Mouse (Mus musculus): ENCODE data around the gene Foxn3. TPM values are rescaled to one million over a fixed set of nuclear protein-coding genes. Genes with fewer than 3 reads are reported as not detected.

The Foxn3 gene
- polyA plus RNA-seq, 1 experiment from 2014 or later: 15.7 TPM

DNA sequence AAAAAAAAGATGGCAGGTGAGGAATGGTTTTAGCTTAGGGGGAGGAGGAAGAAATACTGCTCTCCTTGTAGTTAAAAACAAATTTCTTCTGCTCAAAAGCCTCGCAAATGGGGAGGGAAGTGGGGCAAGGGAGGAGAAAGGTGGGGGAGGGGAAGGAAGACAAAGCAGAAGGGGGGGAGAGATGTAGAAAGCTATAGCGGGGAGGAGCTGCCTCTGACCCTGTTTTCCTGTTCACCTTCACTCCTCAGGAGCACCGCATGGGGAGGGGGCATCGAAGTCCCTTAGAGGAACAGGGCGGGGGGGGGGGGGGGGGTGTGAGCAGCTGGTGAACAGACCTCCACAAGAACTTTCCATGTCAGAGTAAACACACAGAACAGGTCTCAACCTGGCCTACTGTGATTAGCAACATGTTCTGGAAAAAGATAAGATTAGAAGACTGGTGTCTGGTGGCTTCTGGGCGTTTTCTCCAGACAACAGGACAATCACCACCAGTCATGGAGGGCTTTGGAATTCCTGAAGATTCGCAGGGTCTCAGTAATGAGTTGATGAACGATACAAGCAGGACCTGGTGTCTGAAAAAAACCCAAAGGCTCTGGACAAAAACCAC lies 231.9 kb downstream of the Foxn3 start:
- no peak for DNase-seq (ENCODE audit: low read depth, low spot score)
- no peak for TF ChIP-seq CTCF (IDR thresholded peaks at IDR 0.05)
- no peak for ATAC-seq
- CTCF ChIA-PET: interaction anchor here (1.2 kb wide), 1 partner anchor 10 kb away, joined by 3 read pairs; no protein-coding TSS in a partner anchor
- H3K27me3 ChIP-seq: no peaks in the 10 kb centered on the region
- POLR2A ChIA-PET: interaction anchor here (1.5 kb wide), 1 partner anchor 10 kb away, joined by 5 read pairs; no protein-coding TSS in a partner anchor
- in situ Hi-C loops (cut with MboI; ENCODE audit: low pct_unique_long_range_greater_than_20kb): no loop called here

DNA sequence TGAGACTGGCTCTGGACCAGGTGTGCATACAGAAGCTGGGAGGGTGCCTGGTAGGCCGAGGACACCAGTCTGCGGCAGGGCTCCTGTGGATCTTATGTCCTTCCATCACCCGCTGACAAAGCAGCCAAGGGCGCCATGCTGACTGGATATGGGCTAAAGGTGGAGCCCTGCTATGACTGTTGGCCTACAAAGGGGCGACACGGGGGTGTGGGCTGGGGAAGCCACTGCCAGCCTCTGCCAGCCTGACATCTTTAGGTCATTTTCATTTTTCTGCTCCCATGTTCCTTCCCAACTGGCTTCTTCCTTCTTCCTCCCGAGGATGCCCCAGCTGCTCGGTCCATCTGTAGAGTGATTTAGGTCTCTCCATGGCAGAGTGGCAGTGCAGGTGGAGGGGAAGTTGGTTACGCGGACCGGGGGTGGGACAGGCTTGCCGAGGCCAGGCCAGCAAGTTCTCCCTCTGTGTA lies 232.5 kb downstream of the Foxn3 start:
- no peak for DNase-seq (ENCODE audit: low read depth, low spot score)
- ChIA-PET POLR2A (interaction anchor here (0.6 to 1.5 kb wide), 2 partner anchors 9 to 17 kb away, joined by 4 to 5 read pairs; no protein-coding TSS in a partner anchor), CTCF (no interaction called here)
- no peaks in the 10 kb centered on the region for H3K27me3 ChIP-seq
- TF ChIP-seq CTCF (IDR thresholded peaks at IDR 0.05): no peak
- ATAC-seq: no peak
- in situ Hi-C loops (cut with MboI; ENCODE audit: low pct_unique_long_range_greater_than_20kb): no loop called here

DNA sequence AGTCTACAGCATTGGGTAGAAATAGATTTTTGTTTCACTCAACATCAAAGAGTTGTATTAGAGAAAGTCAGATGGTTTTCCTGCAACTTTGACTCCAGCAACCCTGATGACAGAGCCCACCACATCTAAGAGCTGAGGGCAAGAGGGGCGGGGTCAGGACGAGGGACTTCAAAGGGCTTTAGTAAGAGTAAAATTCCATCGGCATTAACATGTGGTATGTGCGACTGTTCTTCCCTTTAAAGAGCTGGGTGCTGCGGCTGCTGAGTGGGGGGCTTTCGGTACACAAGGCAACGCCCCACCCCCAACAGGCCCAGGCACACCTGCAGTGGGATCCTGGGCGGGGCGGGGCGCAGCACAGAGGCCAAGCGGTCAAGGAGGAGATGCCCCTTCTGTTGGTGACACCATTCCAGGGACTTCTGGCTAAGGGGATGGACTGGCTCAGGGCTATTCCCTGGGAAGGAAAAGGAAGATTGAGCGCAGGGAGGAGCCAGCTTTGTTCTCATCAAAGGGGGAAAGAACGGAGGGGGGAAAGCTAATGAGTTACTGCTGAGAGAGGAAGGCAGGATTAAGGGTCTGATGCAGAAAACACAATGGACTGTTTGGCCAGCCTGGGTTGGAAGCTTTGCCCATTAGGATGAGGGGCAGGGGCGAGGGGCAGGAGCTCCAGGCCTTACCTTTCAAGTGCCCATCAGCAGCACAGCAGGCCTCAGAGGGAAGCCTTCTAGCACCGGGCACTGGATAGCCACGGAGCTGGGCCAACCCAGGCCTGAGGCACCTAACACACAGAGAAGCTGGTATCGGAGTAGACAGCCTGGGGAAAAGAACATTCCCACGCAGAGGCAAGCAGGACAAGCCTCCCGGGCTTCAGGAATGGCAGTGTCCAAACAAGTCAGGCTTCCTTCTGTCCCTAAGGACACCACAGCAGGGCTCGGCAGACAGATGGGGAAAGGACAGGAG lies 233.8 kb downstream of the Foxn3 start:
- ChIA-PET CTCF (no interaction called here), POLR2A (no interaction called here)
- no peak for DNase-seq (ENCODE audit: low read depth, low spot score)
- in situ Hi-C loops (cut with MboI; ENCODE audit: low pct_unique_long_range_greater_than_20kb): no loop called here
- no peak for ATAC-seq
- no peaks in the 10 kb centered on the region for H3K27me3 ChIP-seq
- TF ChIP-seq CTCF (IDR thresholded peaks at IDR 0.05): no peak

DNA sequence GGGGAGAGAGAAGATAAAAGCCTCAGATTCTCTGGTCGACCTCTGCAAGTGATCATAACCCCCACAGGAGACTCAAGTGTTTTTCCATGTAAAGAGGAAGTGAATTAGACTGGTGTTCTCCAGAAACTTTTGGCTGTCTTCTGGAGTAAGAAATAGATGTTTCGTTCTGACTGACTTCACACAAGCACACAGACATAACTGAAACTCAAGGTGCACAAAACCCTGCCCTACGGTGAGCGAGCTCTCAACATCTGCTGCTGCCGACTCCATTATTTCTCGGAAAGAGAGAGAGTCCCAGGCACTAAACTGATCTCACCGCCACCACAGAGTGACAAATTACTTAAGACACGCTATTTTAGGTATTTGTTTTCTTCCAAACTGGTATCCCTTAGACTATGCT lies 237.2 kb downstream of the Foxn3 start:
- ChIA-PET POLR2A (interaction anchor here (1.2 kb wide), 1 partner anchor 9 kb away, joined by 3 read pairs; no protein-coding TSS in a partner anchor), CTCF (no interaction called here)
- in situ Hi-C loops (cut with MboI; ENCODE audit: low pct_unique_long_range_greater_than_20kb): no loop called here
- no peak for TF ChIP-seq CTCF (IDR thresholded peaks at IDR 0.05)
- H3K27me3 ChIP-seq: no peaks in the 10 kb centered on the region
- DNase-seq (ENCODE audit: low read depth, low spot score) (no peak), ATAC-seq (no peak)

DNA sequence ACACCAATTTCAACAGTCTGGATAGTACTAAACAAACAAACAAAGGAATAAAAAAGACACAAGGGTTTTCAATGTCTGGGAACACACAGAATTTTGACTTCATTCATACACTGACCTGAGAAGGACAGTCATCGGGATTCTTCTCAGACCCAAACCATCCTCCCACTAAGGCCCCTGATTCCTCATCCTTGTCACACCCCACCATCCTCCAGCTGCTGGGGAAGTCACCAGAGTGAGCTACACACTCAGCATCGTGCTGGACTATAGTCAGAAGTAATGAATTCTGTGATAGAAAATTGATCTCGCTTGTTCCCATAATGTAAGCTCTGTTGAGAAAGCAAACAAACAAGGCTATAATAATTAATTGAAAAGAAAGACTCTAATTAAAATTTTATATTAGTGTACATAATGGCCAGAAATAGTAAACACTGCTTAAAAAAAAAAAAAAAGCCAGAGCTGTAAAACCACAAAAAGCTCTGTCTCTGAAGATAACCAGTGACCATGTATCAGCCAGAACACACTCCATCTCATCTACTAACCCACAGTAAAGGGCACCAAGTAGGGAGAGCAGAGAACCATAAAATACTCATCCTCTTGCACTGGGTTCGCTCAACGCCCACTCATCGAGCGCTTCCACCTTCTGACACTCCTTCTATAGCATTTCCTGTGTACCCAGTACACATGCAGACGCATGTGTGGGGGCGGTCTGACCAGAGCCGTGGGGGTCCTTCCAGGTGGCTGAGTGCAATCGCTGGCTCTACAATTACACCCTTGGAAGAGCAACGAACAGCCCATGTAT lies 241.6 kb downstream of the Foxn3 start:
- CTCF ChIA-PET: interaction anchor here (0.9 kb wide), 1 partner anchor 10 kb away, joined by 3 read pairs; no protein-coding TSS in a partner anchor
- H3K27me3 ChIP-seq: no peaks in the 10 kb centered on the region
- TF ChIP-seq CTCF (IDR thresholded peaks at IDR 0.05): no peak
- no peak for ATAC-seq
- POLR2A ChIA-PET: interaction anchor here (1.5 kb wide), 1 partner anchor 10 kb away, joined by 5 read pairs; no protein-coding TSS in a partner anchor
- in situ Hi-C loops (cut with MboI; ENCODE audit: low pct_unique_long_range_greater_than_20kb): no loop called here
- no peak for DNase-seq (ENCODE audit: low read depth, low spot score)

DNA sequence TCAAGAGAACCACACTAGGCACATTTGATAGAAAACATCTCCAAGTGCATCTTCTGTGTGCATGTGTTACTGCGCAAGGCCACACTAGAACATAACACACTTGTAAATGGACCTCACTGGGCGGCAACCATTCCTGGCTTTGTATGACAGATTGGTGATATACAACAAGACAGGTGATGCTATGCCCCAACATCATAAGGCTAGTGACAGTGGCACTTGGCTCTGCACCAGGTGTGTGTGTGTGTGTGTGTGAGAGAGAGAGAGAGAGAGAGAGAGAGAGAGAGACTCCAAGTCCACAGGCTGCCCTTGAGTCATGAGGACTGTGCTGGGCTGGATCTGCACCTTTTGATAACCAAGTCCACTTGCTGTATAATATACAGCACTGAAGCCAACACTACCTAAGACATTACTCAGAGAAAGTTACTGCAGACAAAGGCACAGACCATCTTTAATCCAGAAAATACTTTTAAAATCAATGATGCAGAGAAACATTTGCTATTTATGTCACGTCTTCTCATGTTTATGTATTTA lies 242.4 kb downstream of the Foxn3 start:
- ChIA-PET POLR2A (interaction anchor here (1.5 kb wide), 1 partner anchor 11 kb away, joined by 5 read pairs; no protein-coding TSS in a partner anchor), CTCF (interaction anchor here (0.9 to 2.0 kb wide), 2 partner anchors 11 kb away, joined by 3 to 5 read pairs; no protein-coding TSS in a partner anchor)
- no peak for ATAC-seq
- in situ Hi-C loops (cut with MboI; ENCODE audit: low pct_unique_long_range_greater_than_20kb): no loop called here
- DNase-seq (ENCODE audit: low read depth, low spot score): no peak
- no peak for TF ChIP-seq CTCF (IDR thresholded peaks at IDR 0.05)
- no peaks in the 10 kb centered on the region for H3K27me3 ChIP-seq

DNA sequence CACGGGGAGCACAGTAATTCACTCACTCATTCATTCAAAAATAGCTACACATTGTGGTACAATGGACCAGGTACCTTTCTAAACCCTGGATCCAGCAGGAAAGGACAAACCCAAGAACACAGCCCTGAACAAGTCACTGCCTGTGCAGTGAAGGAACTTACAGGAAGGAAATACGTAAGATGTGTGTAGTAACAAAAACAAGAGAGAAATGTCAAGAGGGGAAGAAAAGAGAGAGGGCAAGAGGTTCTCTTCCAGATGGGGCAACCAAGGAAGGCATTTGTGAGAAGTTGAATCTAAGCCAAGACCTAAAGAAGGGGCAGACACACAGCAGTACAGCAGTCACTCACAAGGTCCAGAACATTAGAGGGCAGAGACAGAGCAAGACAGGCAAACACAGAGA lies 243.5 kb downstream of the Foxn3 start:
- POLR2A ChIA-PET: no interaction called here
- no peak for TF ChIP-seq CTCF (IDR thresholded peaks at IDR 0.05)
- CTCF ChIA-PET: interaction anchor here (2.0 kb wide), 1 partner anchor 13 kb away, joined by 5 read pairs; no protein-coding TSS in a partner anchor
- ATAC-seq (no peak), DNase-seq (ENCODE audit: low read depth, low spot score) (no peak)
- in situ Hi-C loops (cut with MboI; ENCODE audit: low pct_unique_long_range_greater_than_20kb): no loop called here
- no peaks in the 10 kb centered on the region for H3K27me3 ChIP-seq

DNA sequence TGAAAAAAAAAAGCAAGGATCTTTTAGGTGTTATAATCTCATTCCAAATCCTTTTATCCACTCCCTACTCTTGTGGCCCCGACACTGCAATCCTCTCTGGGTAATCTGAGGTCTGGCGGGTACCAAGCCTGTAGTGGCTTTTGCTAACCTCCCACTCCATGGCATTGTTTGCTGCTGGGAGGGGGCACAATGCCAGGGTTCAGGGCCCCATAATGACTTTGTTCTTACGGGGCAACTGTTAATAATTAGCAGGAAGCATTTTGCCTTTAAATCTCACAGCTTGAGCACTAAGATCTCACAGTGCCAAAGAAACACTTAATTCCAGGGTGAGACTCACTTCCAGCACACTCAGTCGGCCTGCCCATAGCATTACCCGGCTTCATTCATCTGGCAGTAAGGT lies 244.2 kb downstream of the Foxn3 start:
- CTCF ChIA-PET: interaction anchor here (2.0 kb wide), 1 partner anchor 13 kb away, joined by 5 read pairs; no protein-coding TSS in a partner anchor
- no peak for ATAC-seq
- no peak for TF ChIP-seq CTCF (IDR thresholded peaks at IDR 0.05)
- DNase-seq (ENCODE audit: low read depth, low spot score): no peak
- in situ Hi-C loops (cut with MboI; ENCODE audit: low pct_unique_long_range_greater_than_20kb): no loop called here
- POLR2A ChIA-PET: no interaction called here
- no peaks in the 10 kb centered on the region for H3K27me3 ChIP-seq

DNA sequence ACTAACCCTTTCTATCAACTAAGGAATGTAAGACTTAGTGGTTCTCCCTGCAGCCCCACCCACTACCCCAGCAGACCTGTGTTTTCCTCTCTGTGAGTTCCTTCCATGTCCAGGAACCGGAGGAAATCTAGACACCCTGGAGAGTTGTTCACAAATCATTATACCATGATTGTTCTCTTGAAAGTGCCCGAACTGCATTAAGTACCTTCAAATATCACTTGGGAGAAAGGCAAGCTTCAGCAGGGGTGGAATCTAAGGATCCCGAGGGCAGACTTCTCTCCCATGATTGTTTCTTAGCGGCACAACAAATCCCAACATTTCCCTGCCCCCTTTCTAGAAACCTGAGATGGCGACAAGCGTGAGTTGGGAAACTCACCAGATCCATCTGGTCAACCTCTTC lies 247.5 kb downstream of the Foxn3 start:
- ATAC-seq (no peak), DNase-seq (ENCODE audit: low read depth, low spot score) (no peak)
- POLR2A ChIA-PET: no interaction called here
- no peaks in the 10 kb centered on the region for H3K27me3 ChIP-seq
- TF ChIP-seq CTCF (IDR thresholded peaks at IDR 0.05): no peak
- CTCF ChIA-PET: interaction anchor here (1.8 kb wide), 1 partner anchor 11 kb away, joined by 3 read pairs; no protein-coding TSS in a partner anchor
- in situ Hi-C loops (cut with MboI; ENCODE audit: low pct_unique_long_range_greater_than_20kb): no loop called here

DNA sequence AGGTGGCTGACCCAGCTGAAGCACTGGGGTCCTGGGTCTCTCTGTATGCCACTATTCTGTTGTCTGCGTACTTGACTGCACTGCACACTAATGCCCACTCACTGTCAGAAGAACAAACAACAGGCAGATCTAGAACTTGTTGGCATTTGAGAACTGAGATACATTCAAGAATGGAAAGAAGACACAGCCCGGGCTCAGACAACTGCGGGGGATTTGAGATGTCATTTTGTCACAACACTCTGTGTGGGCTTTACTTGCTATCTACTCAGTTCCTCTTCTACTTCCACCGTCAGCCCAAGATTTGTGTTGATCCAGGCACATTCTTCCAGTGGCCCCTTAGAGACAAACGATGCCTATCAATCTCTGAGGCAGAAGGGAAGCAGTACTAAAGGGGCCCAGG lies 248.6 kb downstream of the Foxn3 start:
- ATAC-seq (no peak), DNase-seq (ENCODE audit: low read depth, low spot score) (no peak)
- in situ Hi-C loops (cut with MboI; ENCODE audit: low pct_unique_long_range_greater_than_20kb): no loop called here
- ChIA-PET CTCF (interaction anchor here (1.1 to 1.8 kb wide), 2 partner anchors 10 to 16 kb away, joined by 3 read pairs; no protein-coding TSS in a partner anchor), POLR2A (no interaction called here)
- TF ChIP-seq CTCF (IDR thresholded peaks at IDR 0.05): no peak
- H3K27me3 ChIP-seq: no peaks in the 10 kb centered on the region
